Comparison of ENCODE assay signal across 9 mouse cellular contexts in genomic region chr7:45460377-45460776, GRCm38 (mm10). TPM values are rescaled to one million over a fixed set of nuclear protein-coding genes. Genes with fewer than 3 reads are reported as not detected.
DNase-seq lines count a peak whose midpoint lies in the region; ATAC-seq lines count a peak whose summit lies in the region.
"Had no signal": no experiment of that assay in that cellular context is flagged by ENCODE, and none has a peak within 500 bp of the region (broad histone marks: within the 10 kb centered on the region; RNA-seq: fewer than 3 reads in every experiment).

No protein-coding gene starts in this region.

- WGBS in heart, embryonic 11.5 days (ENCODE audit: insufficient replicate concordance): 63% methylated on average over 7 of the region's 7 CpGs
- WGBS in embryonic facial prominence, embryonic 11.5 days: 77% methylated on average over 7 of the region's 7 CpGs
- 69% methylated on average over 7 of the region's 7 CpGs for WGBS in hindbrain, embryonic 16.5 days
- WGBS in liver, embryonic 15.5 days (ENCODE audit: insufficient replicate concordance): 36% methylated on average over 7 of the region's 7 CpGs

- H3K9ac ChIP-seq in heart, embryonic 11.5 days (ENCODE audit: low read depth, low read length): peak overlapping the region; percentile 70
- H3K9ac ChIP-seq in embryonic facial prominence, embryonic 11.5 days (replicated peaks; ENCODE audit: low read length): peak overlapping the region; percentile 52; the same call in 1 of the 2 replicates
- no peak overlapping the region for H3K9ac ChIP-seq in hindbrain, embryonic 16.5 days (ENCODE audit: low read depth, low read length)
- peak overlapping the region; percentile 80 for H3K9ac ChIP-seq in liver, embryonic 15.5 days

- no peaks in the 10 kb centered on the region for H3K27me3 ChIP-seq in heart, embryonic 11.5 days (ENCODE audit: control insufficient read depth, insufficient read depth, low read length)
- H3K27me3 ChIP-seq in embryonic facial prominence, embryonic 11.5 days (ENCODE audit: control insufficient read depth, insufficient read depth, low read length): no peaks in the 10 kb centered on the region
- H3K27me3 ChIP-seq in hindbrain, embryonic 16.5 days (replicated peaks; ENCODE audit: control insufficient read depth, insufficient read depth, low read length): no peaks in the 10 kb centered on the region
- H3K27me3 ChIP-seq in liver, embryonic 15.5 days: no peaks in the 10 kb centered on the region

- intact Hi-C loops in heart, postnatal 10 days (cut with DNase I): no loop called here
- intact Hi-C loops in left cerebral cortex, postnatal 36 days (cut with DNase I): no loop called here

- peaks cover 28% of the 10 kb centered on the region for H3K4me1 ChIP-seq in heart, embryonic 11.5 days (ENCODE audit: control insufficient read depth, insufficient read depth, low read length)
- peaks cover 6% of the 10 kb centered on the region for H3K4me1 ChIP-seq in embryonic facial prominence, embryonic 11.5 days (ENCODE audit: control insufficient read depth, insufficient read depth, low read length)
- H3K4me1 ChIP-seq in hindbrain, embryonic 16.5 days (ENCODE audit: control insufficient read depth, insufficient read depth, low read depth, low read length): peaks cover 39% of the 10 kb centered on the region
- H3K4me1 ChIP-seq in liver, embryonic 15.5 days (replicated peaks): peaks cover 70% of the 10 kb centered on the region

- peaks cover 23% of the 10 kb centered on the region for H3K36me3 ChIP-seq in heart, embryonic 11.5 days (ENCODE audit: control insufficient read depth, insufficient read depth, low read length)
- peaks cover 7% of the 10 kb centered on the region for H3K36me3 ChIP-seq in embryonic facial prominence, embryonic 11.5 days (replicated peaks; ENCODE audit: control insufficient read depth, insufficient read depth, low read depth, low read length)
- H3K36me3 ChIP-seq in hindbrain, embryonic 16.5 days (ENCODE audit: control insufficient read depth, insufficient read depth, low read length): peaks cover 4% of the 10 kb centered on the region
- H3K36me3 ChIP-seq in liver, embryonic 15.5 days (replicated peaks): peaks cover 71% of the 10 kb centered on the region

- H3K4me3 ChIP-seq in heart, embryonic 11.5 days (ENCODE audit: low read depth, low read length): peak overlapping the region; percentile 70
- H3K4me3 ChIP-seq in embryonic facial prominence, embryonic 11.5 days (ENCODE audit: low read depth, low read length): no peak overlapping the region
- peak overlapping the region; percentile 60; the same call in 1 of the 2 replicates for H3K4me3 ChIP-seq in hindbrain, embryonic 16.5 days (ENCODE audit: low read length)
- H3K4me3 ChIP-seq in liver, embryonic 15.5 days (replicated peaks): peak overlapping the region; percentile 76

- H3K9me3 ChIP-seq in heart, embryonic 11.5 days (replicated peaks; ENCODE audit: control insufficient read depth, low read length): no peaks in the 10 kb centered on the region
- no peaks in the 10 kb centered on the region for H3K9me3 ChIP-seq in embryonic facial prominence, embryonic 11.5 days (replicated peaks; ENCODE audit: control insufficient read depth, low read length)
- H3K9me3 ChIP-seq in hindbrain, embryonic 16.5 days (ENCODE audit: control insufficient read depth, low read length): no peaks in the 10 kb centered on the region
- H3K9me3 ChIP-seq in liver, embryonic 15.5 days (replicated peaks): no peaks in the 10 kb centered on the region

- H3K27ac ChIP-seq in heart, embryonic 11.5 days (ENCODE audit: low read depth, low read length): peak overlapping the region; percentile 93
- peak overlapping the region; percentile 60 for H3K27ac ChIP-seq in embryonic facial prominence, embryonic 11.5 days (replicated peaks; ENCODE audit: low read depth, low read length)
- peak overlapping the region; percentile 78 for H3K27ac ChIP-seq in hindbrain, embryonic 16.5 days (ENCODE audit: low read depth, low read length)
- peak overlapping the region; percentile 97 for H3K27ac ChIP-seq in liver, embryonic 15.5 days (replicated peaks)

- DNase-seq in heart, postnatal 10 days: no peak
- DNase-seq in embryonic facial prominence, embryonic 11.5 days (ENCODE audit: low spot score): no peak
- DNase-seq in left cerebral cortex, postnatal 36 days (ENCODE audit: low spot score in 2 of 2): no peak
- no peak for DNase-seq in adrenal gland, adult 8-10 months
- DNase-seq in cerebellum, postnatal 4 days (ENCODE audit: low spot score in 2 of 2): no peak

- no peak for ATAC-seq in heart, embryonic 11.5 days (replicated peaks; ENCODE audit: insufficient number of reproducible peaks, low FRiP score, low TSS enrichment)
- no peak for ATAC-seq in embryonic facial prominence, embryonic 11.5 days (replicated peaks; ENCODE audit: insufficient number of reproducible peaks, low FRiP score, low TSS enrichment, low read depth)
- ATAC-seq in hindbrain, embryonic 16.5 days: no peak
- ATAC-seq in liver, embryonic 15.5 days (ENCODE audit: insufficient read depth): no peak

- H3K4me2 ChIP-seq in heart, embryonic 11.5 days: peak overlapping the region; percentile 71
- no peak overlapping the region for H3K4me2 ChIP-seq in embryonic facial prominence, embryonic 11.5 days (ENCODE audit: low read depth, low read length)
- H3K4me2 ChIP-seq in hindbrain, embryonic 16.5 days (ENCODE audit: low read length): peak overlapping the region; percentile 53
- H3K4me2 ChIP-seq in liver, embryonic 15.5 days: peak overlapping the region; percentile 87

RNA-seq across cellular contexts. Expression of gene Ftl1, which starts 0.7 kb away (rescaled TPM):
- 4,030 and 4,320 TPM in 2 replicates for polyA plus RNA-seq in heart, embryonic 11.5 days (2014; fragmentation: Nextera tagmentation; extraction: Ambion mirVana)
- 100 to 1,000 TPM; 232 to 268 TPM for total RNA-seq in heart, postnatal 10 days (2021)
- 4,830 and 5,123 TPM in 2 replicates for polyA plus RNA-seq in embryonic facial prominence, embryonic 11.5 days (2014; fragmentation: Nextera tagmentation; extraction: Ambion mirVana)
- 5,303 and 5,527 TPM in 2 replicates for polyA plus RNA-seq in hindbrain, embryonic 16.5 days (2015; fragmentation: Nextera tagmentation; extraction: Ambion mirVana)
- polyA plus RNA-seq in liver, embryonic 15.5 days (2015; fragmentation: Nextera tagmentation; extraction: Ambion mirVana): 6,104 and 6,562 TPM in 2 replicates
- 100 to 1,000 TPM; 198 to 232 TPM for total RNA-seq in left cerebral cortex, postnatal 36 days (2021)
- 1,000 to 10,000 TPM; 1,223 to 1,354 (median 1,306) TPM for total RNA-seq in adrenal gland, adult 8-10 months (2022)

RNA-seq across cellular contexts. Expression of gene Bax, which starts 6.3 kb away (rescaled TPM):
- 91.3 and 146 TPM in 2 replicates for polyA plus RNA-seq in heart, embryonic 11.5 days (2014; fragmentation: Nextera tagmentation; extraction: Ambion mirVana)
- 10 to 100 TPM; 44.5 to 45.8 TPM for total RNA-seq in heart, postnatal 10 days (2021)
- 151 and 168 TPM in 2 replicates for polyA plus RNA-seq in embryonic facial prominence, embryonic 11.5 days (2014; fragmentation: Nextera tagmentation; extraction: Ambion mirVana)
- 226 and 242 TPM in 2 replicates for polyA plus RNA-seq in hindbrain, embryonic 16.5 days (2015; fragmentation: Nextera tagmentation; extraction: Ambion mirVana)
- polyA plus RNA-seq in liver, embryonic 15.5 days (2015; fragmentation: Nextera tagmentation; extraction: Ambion mirVana): 70.3 and 71.4 TPM in 2 replicates
- 10 to 100 TPM; 63.6 to 64.0 TPM for total RNA-seq in left cerebral cortex, postnatal 36 days (2021)
- 100 to 1,000 TPM in 1 of 4 experiments, 10 to 100 TPM in 3; 71.7 to 105 (median 89.1) TPM for total RNA-seq in adrenal gland, adult 8-10 months (2022)

RNA-seq across cellular contexts. Expression of gene Tulp2, which starts 21.3 kb away (rescaled TPM):
- 1.5 and 2.2 TPM in 2 replicates for polyA plus RNA-seq in heart, embryonic 11.5 days (2014; fragmentation: Nextera tagmentation; extraction: Ambion mirVana)
- not detected for total RNA-seq in heart, postnatal 10 days (2021)
- 0.43 and 0.95 TPM in 2 replicates for polyA plus RNA-seq in embryonic facial prominence, embryonic 11.5 days (2014; fragmentation: Nextera tagmentation; extraction: Ambion mirVana)
- 0.20 and 0.30 TPM in 2 replicates for polyA plus RNA-seq in hindbrain, embryonic 16.5 days (2015; fragmentation: Nextera tagmentation; extraction: Ambion mirVana)
- polyA plus RNA-seq in liver, embryonic 15.5 days (2015; fragmentation: Nextera tagmentation; extraction: Ambion mirVana): 0.58 and 0.62 TPM in 2 replicates
- not detected for total RNA-seq in left cerebral cortex, postnatal 36 days (2021)
- 1 to 10 TPM in 2 of 4 experiments, under 1 TPM in 2; 0.20 to 2.5 (median 0.94) TPM for total RNA-seq in adrenal gland, adult 8-10 months (2022)
- total RNA-seq: layer of hippocampus, postnatal 25 days had no signal

RNA-seq across cellular contexts. Expression of gene Ruvbl2, which starts 22.5 kb away (rescaled TPM):
- 98.2 and 104 TPM in 2 replicates for polyA plus RNA-seq in heart, embryonic 11.5 days (2014; fragmentation: Nextera tagmentation; extraction: Ambion mirVana)
- total RNA-seq in heart, postnatal 10 days (2021): 10 to 100 TPM; 30.4 to 30.7 TPM
- 172 and 179 TPM in 2 replicates for polyA plus RNA-seq in embryonic facial prominence, embryonic 11.5 days (2014; fragmentation: Nextera tagmentation; extraction: Ambion mirVana)
- polyA plus RNA-seq in hindbrain, embryonic 16.5 days (2015; fragmentation: Nextera tagmentation; extraction: Ambion mirVana): 94.3 and 108 TPM in 2 replicates
- 67.1 and 74.2 TPM in 2 replicates for polyA plus RNA-seq in liver, embryonic 15.5 days (2015; fragmentation: Nextera tagmentation; extraction: Ambion mirVana)
- total RNA-seq in left cerebral cortex, postnatal 36 days (2021): 10 to 100 TPM; 39.7 to 41.5 TPM
- 10 to 100 TPM; 36.8 to 43.8 (median 38.8) TPM for total RNA-seq in adrenal gland, adult 8-10 months (2022)

RNA-seq across cellular contexts. Expression of gene Gys1, which starts 25.7 kb away (rescaled TPM):
- 99.1 and 106 TPM in 2 replicates for polyA plus RNA-seq in heart, embryonic 11.5 days (2014; fragmentation: Nextera tagmentation; extraction: Ambion mirVana)
- total RNA-seq in heart, postnatal 10 days (2021): 10 to 100 TPM; 74.6 to 79.0 TPM
- 28.7 and 30.7 TPM in 2 replicates for polyA plus RNA-seq in embryonic facial prominence, embryonic 11.5 days (2014; fragmentation: Nextera tagmentation; extraction: Ambion mirVana)
- 25.5 and 28.7 TPM in 2 replicates for polyA plus RNA-seq in hindbrain, embryonic 16.5 days (2015; fragmentation: Nextera tagmentation; extraction: Ambion mirVana)
- 6.8 and 7.7 TPM in 2 replicates for polyA plus RNA-seq in liver, embryonic 15.5 days (2015; fragmentation: Nextera tagmentation; extraction: Ambion mirVana)
- 10 to 100 TPM; 14.1 to 16.9 TPM for total RNA-seq in left cerebral cortex, postnatal 36 days (2021)
- total RNA-seq in adrenal gland, adult 8-10 months (2022): 10 to 100 TPM; 28.5 to 33.9 (median 29.8) TPM
